Mouse (Mus musculus): ENCODE data around the gene Peg3.
A peak's percentile ranks its signal among the peaks of the same experiment; 100 is the strongest.

Gene Peg3

GRCm38 (mm10) chr7:6709396-6709795, 20.8 kb downstream of the Peg3 start:
- DNase-seq (ENCODE audit: low spot score in 2 of 2), result no peak

- no peak for DNase-seq (ENCODE audit: low spot score in 2 of 2)
Observed at GRCm38 (mm10) chr7:6708451-6709180, 21.6 kb downstream of the Peg3 start.

GRCm38 (mm10) chr7:6707416-6708015, 22.7 kb downstream of the Peg3 start:
- no peak for DNase-seq (ENCODE audit: low spot score in 2 of 2)

GRCm38 (mm10) chr7:6699230-6699629, 31.0 kb downstream of the Peg3 start:
- DNase-seq (ENCODE audit: low spot score in 2 of 2), result no peak

- peak; percentile 76 to 85 for DNase-seq (ENCODE audit: low spot score in 2 of 2)
Observed at GRCm38 (mm10) chr7:6696241-6697045, 33.8 kb downstream of the Peg3 start, which contains the start of gene Zim1. TSS of gene Zim1 (minus strand) at chr7:6696450.

- DNase-seq (ENCODE audit: low spot score in 2 of 2), result no peak
Observed at GRCm38 (mm10) chr7:6685511-6685910, 44.7 kb downstream of the Peg3 start.

- no peak for DNase-seq (ENCODE audit: low spot score in 2 of 2)
Observed at GRCm38 (mm10) chr7:6666726-6667125, 63.5 kb downstream of the Peg3 start.

- DNase-seq (ENCODE audit: low spot score in 2 of 2), result no peak
Observed at GRCm38 (mm10) chr7:6663430-6663829, 66.8 kb downstream of the Peg3 start.

GRCm38 (mm10) chr7:6659605-6660004, 70.6 kb downstream of the Peg3 start:
- peak in 1 of 2 experiments; percentile 10 for DNase-seq (ENCODE audit: low spot score in 2 of 2)

- no peak for DNase-seq (ENCODE audit: low spot score in 2 of 2)
Observed at GRCm38 (mm10) chr7:6658606-6659005, 71.6 kb downstream of the Peg3 start.
